Mouse (Mus musculus): ENCODE results near the gene Ccdc86. TPM values are rescaled to one million over a fixed set of nuclear protein-coding genes. Genes with fewer than 3 reads are reported as not detected.

Gene Ccdc86
- polyA plus RNA-seq, 3 experiments from 2014 or later: 7.7 to 9.0 (median 7.9) TPM

- ATAC-seq: no peak
These were observed 492 bp upstream of the Ccdc86 start for GRCm38 (mm10) chr19:10949558-10949957.

GRCm38 (mm10) chr19:10948416-10948815 is 650 bp downstream of the Ccdc86 start:
- ATAC-seq: no peak

- ATAC-seq: no peak
These were observed 1.8 kb downstream of the Ccdc86 start for GRCm38 (mm10) chr19:10947219-10947618.

GRCm38 (mm10) chr19:10946506-10946905 is 2.6 kb downstream of the Ccdc86 start:
- ATAC-seq: no peak

- no peak for ATAC-seq
These were observed 5.1 kb downstream of the Ccdc86 start for GRCm38 (mm10) chr19:10943955-10944354.

GRCm38 (mm10) chr19:10940801-10941457 is 8.1 kb downstream of the Ccdc86 start:
- no peak for ATAC-seq

- ATAC-seq: no peak
These were observed 8.8 kb downstream of the Ccdc86 start for GRCm38 (mm10) chr19:10940097-10940800.

- ATAC-seq: no peak
These were observed 10.3 kb downstream of the Ccdc86 start for GRCm38 (mm10) chr19:10938771-10939170.

GRCm38 (mm10) chr19:10937110-10937563 is 11.9 kb downstream of the Ccdc86 start, which contains the start of gene Ptgdr2:
Ptgdr2 (plus strand) TSS chr19:10937160.
- no peak for ATAC-seq

GRCm38 (mm10) chr19:10936077-10936476 is 13.0 kb downstream of the Ccdc86 start:
- no peak for ATAC-seq

GRCm38 (mm10) chr19:10935029-10935428 is 14.0 kb downstream of the Ccdc86 start:
- ATAC-seq: no peak

- no peak for ATAC-seq
These were observed 18.4 kb downstream of the Ccdc86 start for GRCm38 (mm10) chr19:10930641-10931040.

- ATAC-seq: no peak
These were observed 22.4 kb downstream of the Ccdc86 start for GRCm38 (mm10) chr19:10926666-10927065.

GRCm38 (mm10) chr19:10926123-10926621 is 22.9 kb downstream of the Ccdc86 start:
- ATAC-seq: no peak

GRCm38 (mm10) chr19:10924220-10924619 is 24.8 kb downstream of the Ccdc86 start:
- ATAC-seq: no peak

GRCm38 (mm10) chr19:10921058-10921457 is 28.0 kb downstream of the Ccdc86 start:
- ATAC-seq: no peak

- ATAC-seq: no peak
These were observed 28.5 kb downstream of the Ccdc86 start, which contains the start of gene Zp1 for GRCm38 (mm10) chr19:10920532-10920931. Zp1 (minus strand) TSS chr19:10920632.

GRCm38 (mm10) chr19:10918321-10918991 is 30.6 kb downstream of the Ccdc86 start:
- no peak for ATAC-seq

- ATAC-seq: no peak
These were observed 32.6 kb downstream of the Ccdc86 start for GRCm38 (mm10) chr19:10916506-10916905.

- ATAC-seq: no peak
These were observed 34.2 kb downstream of the Ccdc86 start for GRCm38 (mm10) chr19:10914870-10915269.

GRCm38 (mm10) chr19:10914291-10914690 is 34.8 kb downstream of the Ccdc86 start:
- no peak for ATAC-seq

- ATAC-seq: no peak
These were observed 39.9 kb downstream of the Ccdc86 start for GRCm38 (mm10) chr19:10909087-10909721.

- peak; percentile 48 for ATAC-seq
These were observed 41.2 kb downstream of the Ccdc86 start for GRCm38 (mm10) chr19:10907891-10908290.

Measured in inflammation-experienced regulatory T-cells, adult 6 months (primary cell).